Mouse (Mus musculus): ENCODE results near the gene C030005K15Rik.

- no peak for TF ChIP-seq POLR2A (IDR thresholded peaks at IDR 0.05; ENCODE audit: extremely low read depth, insufficient read depth, low read length)
- no peak for TF ChIP-seq CTCF (IDR thresholded peaks at IDR 0.05; ENCODE audit: extremely low read depth, insufficient read depth, low read length)
These were observed 20.7 kb upstream of the C030005K15Rik start for GRCm38 (mm10) chr10:97747231-97747630.

Measured in cortical plate, adult 2 months (tissue).